Mouse (Mus musculus) CD4-positive, CD25-positive, alpha-beta regulatory T cell, adult 4 months (primary cell): ENCODE data around the gene Zfp784. TPM values are rescaled to one million over a fixed set of nuclear protein-coding genes. Genes with fewer than 3 reads are reported as not detected.
"Not testable (repeated sequence)": the region's sequence is repeated elsewhere in the genome, so short reads cannot be mapped to it uniquely, and the experiment has no call there.

Experiments
- ATAC-seq: one replicate; pipeline ENCODE4 v1.8.0; 2017
- polyA plus RNA-seq, 2 experiments: library from polyadenylated mRNA; unstranded; fragments of 100-300 nt; shearing (Covaris generic); gene quantifications; one replicate each; pipeline ENCODE4 v1.2.1; 2017

Zfp784 gene
- polyA plus RNA-seq, 2 experiments from 2014 or later, result 4.5 to 9.3 TPM

DNA sequence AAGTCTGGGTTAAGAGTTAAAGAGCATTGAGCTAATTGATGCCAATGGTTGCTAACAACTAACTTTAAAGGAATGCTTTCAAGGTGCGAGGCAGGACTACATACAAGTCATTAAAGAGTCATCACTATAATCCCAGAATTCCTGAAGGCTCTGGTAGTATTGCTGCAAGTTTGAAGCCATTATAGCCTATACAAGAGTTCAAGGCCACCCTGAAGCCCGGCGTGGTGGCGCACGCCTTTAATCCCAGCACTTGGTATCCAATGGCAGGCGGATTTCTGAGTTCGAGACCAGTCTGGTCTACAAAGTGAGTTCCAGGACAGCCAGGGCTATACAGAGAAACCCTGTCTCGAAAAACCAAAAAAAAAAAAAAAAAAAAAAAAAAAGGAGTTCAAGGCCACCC lies 18.7 kb downstream of the Zfp784 start:
- ATAC-seq, result not testable (repeated sequence)

DNA sequence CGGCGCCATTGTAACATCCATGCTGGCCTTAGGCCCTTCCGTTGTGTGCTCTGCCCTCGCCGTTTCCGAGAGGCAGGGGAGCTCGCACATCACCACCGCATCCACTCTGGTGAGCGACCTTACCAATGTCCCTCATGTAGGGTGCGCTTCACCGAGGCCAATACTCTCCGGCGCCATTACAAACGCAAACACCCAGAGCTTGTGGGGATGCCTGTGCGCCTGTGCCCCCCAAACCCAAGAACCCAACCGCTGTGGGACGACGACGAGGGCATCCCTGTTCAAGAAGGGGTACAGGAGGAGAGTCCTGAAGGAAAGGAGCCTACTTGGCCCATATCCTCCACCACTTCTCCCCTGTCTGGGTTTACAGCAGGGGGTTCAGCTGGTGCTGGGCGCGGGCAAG lies 20.3 kb downstream of the Zfp784 start:
- no peak for ATAC-seq

DNA sequence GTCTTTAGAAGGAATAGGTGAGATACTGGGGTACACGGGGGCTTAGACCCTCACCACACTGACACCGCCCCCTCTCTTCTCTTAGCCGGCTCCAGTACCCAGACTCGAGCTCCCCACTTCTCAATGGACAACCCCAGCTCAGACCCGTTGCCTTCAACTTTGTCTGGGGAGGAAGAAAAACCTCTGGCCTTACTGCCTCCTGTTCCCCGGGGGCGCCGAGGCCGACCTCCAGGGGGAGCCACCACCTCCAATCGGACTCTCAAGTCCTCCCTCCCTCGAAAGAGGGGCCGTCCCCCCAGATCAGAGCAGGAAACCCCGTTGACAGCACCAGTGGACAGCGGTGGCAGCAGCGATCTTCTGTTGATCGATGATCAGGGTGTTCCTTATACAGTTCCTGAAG lies 20.9 kb downstream of the Zfp784 start:
- no peak for ATAC-seq

DNA sequence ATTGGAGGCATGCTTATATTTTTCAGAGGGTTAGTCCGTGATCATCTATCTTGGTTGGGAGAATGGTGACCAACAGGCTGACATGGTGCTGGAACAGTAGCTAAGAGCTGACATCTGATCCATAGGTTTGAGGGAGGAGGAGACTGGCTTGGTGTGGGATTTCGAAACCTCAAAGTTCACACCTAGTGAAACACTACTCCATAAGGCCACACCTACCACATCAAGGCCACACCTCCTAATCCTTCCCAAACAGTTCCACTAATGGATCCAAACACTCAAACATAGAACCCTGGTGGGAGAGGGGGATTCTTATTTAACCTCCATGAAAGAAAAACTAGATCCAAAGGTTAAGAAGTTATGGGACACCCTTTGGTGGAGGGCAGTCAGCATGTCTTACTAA lies 21.3 kb downstream of the Zfp784 start:
- ATAC-seq, result no peak

DNA sequence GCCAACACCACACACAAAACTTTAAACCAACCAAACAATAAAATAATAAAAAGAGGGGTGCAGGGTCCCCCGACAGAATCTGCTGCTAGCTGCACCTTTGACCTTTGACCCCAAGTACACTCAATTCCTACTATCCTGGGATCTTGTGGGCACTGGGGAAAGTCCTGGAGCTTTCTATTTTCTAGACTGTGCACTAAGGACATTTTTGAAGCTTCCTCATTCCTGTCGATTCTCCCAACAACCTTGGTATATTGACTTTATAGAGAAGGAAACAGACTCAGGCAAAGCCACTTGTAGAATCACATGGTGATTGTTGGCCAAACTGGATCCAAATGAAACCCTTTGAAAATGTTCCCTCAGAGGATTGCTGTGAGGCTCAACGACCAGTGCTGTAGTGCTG lies 22.2 kb downstream of the Zfp784 start:
- no peak for ATAC-seq

DNA sequence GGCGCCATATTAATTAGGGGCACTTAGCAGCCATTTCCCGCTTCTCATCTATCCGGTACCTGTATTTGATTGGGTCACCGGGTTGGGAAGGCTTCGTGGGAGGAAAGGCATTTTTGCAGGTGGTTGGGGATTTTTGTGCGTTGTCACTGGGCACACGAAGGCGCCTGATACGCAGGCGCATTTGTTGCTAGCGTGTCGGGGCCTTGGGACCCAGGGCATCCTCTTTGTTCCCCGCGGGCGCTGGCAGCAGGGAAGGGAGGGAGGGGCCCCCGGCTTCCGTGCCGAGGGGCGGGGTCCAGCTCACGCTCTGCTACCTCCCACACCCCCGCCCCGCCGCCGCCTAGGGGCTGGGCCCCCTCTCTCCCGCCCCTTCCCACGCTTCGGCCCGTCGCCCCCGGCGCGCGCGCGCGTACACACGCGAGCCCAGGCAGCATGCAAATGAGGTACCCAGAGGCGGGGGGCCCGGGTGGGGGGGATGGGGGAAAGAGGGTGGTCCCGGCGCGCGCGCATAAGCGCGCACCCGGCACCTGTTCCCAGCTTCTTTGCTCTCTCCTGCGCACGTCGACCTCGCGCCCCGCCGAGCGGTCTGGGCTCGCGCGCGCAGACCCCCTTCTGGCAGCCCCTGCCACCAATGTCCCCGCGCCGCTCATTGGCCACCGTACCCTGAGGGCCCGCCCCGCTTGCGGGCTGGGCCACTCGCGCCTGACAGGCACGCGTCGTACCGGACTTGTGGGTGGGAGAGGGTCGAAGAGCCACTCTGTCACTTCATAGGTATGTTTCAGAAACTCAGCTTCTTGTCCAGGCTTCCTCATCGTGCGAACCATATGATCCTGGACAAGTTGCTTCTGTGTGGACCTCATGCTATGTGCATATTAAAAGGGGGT lies 22.9 kb downstream of the Zfp784 start, which contains the start of gene Gm44973:
TSS of gene Gm44973 (plus strand) at position 379 of the 884 bp plus-strand sequence.
- peak; percentile 77 for ATAC-seq

DNA sequence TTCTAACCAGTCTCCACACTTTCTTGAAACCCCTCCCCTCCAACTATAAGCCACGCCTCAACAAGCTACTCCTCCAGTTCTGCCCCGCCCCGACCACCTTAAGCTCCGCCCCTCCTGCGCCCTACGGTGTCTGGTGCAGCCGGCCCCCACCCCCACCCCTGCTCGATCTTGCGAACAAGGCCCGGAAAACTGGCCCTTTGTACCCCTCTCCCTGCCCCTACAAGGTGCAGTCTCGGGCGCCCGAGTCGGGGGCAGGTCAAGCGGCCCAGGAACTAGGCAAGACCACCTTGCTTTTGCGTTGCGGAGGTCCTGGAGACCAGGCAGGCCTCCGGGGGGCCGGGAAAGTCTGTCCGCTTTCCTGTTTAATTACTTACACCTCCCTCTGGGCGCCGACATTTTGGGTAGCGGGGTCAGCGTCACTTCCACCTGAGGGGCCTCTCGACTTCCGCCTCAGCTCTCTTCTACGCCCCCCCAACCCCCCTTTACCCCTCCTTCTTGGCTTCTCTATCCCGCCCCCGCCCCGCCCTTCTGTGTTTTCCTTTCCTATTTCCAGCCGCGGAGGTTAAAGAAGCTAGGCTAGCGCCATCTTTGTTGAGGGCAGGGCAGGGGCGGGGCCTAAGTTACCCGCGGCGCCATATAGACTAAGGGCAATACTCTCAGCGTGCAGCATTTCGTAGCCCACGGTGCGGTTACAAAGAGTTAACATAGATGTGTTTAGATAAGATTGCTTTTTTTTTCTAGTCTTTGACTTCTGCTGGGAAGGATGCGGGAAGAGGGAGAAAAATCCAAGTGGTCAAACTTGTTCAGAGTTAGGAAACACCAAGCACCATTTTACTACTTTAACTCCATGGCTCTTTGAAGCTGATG lies 23.8 kb downstream of the Zfp784 start, which contains the start of the genes Zfp524 and Fiz1:
TSS of gene Zfp524 (plus strand) at position 165 of the 867 bp plus-strand sequence.
TSS of gene Fiz1 (minus strand) at position 447 of the 867 bp plus-strand sequence.
- ATAC-seq, result peak; percentile 74

DNA sequence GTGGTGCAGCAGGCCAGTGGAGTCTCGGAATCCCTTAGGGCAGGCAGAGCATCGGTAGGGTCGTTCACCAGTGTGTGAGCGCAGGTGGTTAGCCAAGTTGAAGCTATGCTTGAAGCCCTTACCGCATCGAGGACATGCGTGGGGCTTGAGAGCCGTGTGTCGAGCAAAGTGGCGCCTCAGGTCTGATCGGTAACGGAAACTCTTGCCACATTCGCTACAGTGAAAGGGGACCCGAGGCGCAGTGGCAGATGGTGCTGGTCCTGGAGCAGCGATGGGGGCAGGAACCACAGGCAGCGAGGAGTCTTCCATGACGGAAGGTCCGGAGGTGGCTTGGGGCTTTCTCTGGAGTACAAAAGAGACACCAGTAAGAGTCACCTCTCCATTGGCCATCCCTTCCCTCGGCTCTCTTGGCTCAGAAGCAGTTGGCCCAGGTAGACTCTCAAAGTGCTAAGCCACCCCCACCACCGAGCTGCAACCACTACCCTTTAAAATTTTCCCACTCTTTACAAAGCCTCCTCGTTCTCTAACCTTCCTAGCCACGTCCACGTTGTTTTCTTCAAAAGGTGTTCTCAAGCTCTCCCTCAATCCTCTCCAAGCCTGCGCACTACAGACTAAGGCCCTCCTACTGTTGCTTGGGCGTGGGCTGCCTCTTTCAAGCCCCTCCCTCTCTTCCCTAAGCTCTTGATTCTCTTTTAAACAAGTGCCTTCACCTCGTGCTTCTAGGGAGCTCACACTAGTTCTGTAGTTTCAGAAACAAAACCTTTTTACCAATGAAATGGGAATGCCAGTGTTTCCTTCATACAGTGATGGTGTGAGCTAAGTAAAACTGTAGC lies 25.3 kb downstream of the Zfp784 start:
- no peak for ATAC-seq

DNA sequence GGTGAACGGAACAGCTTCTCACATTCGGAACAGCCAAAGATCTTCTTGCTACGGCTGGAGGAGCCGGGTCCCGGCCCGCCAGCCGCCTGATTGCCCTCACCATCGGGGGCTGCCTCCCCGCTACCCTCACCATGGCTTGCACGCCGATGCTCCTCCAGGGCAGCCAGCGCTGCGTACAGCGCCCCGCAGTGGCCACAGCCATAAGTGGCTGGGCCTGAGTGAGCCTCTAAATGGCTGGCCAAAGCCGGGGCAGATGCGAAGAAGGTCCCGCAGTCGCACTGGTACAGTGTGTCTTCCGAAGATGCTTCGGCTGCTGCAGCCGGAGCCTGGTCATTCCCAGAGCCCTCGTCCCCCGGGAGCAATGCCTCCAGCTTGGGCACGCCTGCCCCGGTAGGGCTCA lies 30.0 kb downstream of the Zfp784 start:
- no peak for ATAC-seq

DNA sequence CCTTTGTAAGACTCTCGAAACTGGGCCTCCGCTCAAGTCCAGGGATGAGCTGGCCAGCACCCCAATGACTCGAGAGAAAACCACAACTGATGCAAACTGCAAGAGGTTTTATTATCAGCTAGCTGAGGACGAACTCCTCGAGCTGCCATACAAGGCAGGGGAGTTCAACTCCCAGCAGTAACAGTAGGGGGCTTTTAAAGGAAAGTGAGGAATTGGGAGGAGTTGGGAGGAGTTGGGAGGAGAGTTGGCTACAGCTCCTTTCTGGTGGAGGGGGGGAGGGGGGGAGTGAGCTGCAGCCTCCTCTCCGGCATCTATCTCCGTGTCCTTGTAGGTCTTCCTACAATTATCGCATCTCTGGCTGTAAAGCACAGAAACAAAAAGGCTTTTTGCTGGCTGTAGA lies 35.4 kb downstream of the Zfp784 start:
- ATAC-seq, result not testable (repeated sequence)

DNA sequence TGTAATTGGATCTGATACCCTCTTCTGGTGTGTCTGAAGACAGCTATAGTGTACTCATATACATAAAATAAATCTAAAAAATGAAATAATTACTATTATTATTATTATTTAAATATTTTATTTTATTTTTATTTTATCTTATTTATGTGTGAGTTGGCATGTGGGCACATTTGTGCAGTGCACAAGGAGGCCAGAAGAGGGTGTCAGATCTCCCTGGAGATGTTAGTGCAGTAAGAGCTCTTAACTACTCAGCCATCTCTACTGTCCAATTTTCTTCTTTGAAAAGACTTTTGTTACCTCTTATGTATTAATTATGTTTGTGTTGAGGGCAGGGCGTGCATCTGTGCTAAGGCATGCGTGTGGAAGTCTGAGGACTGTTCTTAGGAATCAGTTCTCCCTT lies 38.4 kb downstream of the Zfp784 start:
- peak; percentile 52 for ATAC-seq

DNA sequence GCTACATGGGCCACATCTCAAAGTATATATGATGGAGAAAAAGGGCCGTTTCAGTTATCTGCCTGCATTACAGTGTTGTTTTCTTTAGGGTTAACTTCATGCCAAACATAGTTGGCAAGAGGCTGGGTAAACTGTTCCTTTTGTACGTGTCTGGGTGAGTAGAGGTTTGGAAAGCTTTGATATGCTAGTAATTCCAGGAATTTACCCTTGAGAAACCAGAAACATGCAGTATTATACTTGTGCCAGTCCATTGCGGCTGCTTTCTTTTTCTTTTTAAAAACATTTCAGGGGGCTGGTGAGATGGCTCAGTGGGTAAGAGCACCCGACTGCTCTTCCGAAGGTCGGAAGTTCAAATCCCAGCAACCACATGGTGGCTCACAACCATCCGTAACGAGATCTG lies 41.3 kb downstream of the Zfp784 start:
- ATAC-seq, result no peak

DNA sequence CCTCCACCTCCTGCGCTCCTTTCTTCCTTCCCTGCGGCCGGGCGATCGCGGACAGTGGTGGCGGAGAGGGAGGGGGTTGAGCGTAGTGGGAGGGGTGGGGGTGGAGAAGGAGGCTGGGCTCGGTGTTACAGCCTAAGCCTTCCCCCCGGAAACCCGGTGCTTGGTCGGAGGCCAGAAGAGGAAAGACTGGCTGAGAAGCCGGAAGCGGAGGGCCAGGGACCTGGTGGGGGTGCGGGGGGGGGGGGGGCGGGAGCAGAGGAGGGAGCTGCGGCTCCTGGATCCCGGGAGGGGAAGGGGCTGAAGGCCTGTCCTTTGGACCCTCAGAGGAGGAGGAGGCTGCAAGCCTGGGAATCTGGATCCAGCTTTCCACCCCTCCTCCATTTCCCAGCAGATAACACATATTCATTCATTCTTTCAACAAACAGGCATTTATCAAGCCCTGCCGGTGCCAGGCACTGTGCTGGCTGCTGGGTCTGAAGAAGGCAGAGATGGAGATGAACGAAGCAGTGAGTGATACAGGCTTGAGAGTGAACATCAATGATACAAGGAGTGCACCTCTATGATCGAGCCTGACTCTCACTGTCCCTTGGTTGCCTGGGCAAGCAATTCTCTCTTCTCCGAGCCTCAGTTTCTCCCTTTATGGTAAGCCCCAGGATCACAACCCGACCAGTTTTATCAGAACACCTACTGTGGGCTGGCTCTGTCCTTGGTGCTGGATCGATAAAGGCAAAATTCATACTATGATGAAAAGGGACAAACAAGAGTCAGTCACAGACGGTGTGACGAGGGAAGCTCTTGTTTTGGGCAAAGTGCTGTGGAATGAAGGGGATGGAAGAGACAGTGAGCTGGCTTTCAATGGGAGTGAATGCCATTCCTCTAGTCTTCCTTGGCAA lies 42.0 kb downstream of the Zfp784 start, which contains the start of gene Zfp579:
TSS of gene Zfp579 (minus strand) at position 156 of the 893 bp plus-strand sequence.
- ATAC-seq, result peak; percentile 80

DNA sequence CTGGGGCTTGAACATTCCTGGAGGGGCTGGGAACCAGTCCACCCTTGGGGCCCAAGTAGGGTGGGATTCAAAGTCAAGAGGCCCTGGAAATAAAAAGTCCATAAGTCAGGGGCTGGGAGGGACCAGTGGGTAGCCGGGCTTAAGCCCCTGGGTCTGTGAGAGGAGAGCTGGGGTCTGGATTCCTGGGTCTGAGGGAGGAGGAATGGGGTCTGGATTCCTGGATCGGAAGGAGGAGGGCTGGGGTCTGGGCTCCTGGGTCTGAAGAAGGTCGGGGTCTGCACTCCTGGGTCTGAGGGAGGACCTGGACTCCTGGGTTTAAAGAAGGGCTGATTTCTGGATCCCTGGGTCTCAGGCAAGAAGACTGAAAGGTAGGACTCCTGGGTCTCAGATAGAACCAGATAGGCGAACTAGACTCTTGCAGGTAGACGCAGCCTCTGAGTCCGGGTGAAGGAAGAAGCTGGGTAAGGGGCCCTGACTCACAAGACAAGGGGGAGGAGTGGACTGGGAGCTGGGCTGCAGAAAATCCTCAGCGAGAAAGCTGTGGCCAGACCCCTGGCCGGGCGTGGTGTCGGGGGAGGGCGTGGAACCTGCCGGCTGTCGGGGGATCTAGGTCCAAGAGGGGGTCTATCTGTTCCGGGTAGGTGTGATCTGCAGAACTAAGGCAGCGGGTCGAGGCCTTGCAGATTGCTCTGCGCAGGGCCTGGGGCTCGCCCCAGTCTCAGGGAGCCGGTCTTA lies 42.8 kb downstream of the Zfp784 start:
- ATAC-seq, result peak; percentile 8

DNA sequence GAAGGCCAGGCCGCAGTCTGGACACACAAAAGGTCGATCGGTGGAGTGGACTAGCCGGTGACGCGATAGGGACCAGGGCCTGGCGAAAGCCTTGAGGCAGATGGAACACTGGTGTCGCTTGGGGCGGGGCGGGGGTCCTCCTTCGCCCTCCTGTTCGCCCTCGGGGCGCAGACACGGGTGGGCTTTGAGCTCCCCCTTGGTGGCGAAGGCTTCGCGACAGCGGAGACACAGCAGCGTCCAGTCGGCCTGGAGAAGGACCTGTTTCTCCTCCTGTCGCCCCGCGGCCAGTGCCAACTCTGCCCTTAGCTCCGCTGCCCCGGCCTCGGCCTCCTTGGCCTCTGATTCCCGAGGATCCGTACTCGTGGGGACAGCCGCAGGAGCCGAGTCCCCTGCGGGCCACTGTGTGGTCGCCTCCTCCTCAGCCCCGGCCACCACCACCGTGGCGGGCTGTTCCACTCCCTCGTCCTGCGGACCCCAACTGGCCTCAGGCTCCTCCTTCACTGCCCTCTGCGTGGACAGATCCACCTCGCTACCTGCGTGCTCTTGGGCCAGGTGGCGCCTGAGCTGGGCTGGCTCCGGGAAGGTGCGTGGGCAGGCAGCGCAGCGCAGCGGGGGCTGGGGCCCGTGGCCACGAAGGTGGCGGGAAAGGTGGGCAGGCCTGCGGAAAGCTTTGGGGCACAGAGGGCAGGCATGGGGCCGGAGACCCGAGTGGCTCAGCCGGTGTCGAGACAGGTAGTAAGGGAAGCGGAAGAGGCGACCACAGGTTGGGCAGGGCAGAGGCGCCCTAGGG lies 44.1 kb downstream of the Zfp784 start:
- ATAC-seq, result no peak

DNA sequence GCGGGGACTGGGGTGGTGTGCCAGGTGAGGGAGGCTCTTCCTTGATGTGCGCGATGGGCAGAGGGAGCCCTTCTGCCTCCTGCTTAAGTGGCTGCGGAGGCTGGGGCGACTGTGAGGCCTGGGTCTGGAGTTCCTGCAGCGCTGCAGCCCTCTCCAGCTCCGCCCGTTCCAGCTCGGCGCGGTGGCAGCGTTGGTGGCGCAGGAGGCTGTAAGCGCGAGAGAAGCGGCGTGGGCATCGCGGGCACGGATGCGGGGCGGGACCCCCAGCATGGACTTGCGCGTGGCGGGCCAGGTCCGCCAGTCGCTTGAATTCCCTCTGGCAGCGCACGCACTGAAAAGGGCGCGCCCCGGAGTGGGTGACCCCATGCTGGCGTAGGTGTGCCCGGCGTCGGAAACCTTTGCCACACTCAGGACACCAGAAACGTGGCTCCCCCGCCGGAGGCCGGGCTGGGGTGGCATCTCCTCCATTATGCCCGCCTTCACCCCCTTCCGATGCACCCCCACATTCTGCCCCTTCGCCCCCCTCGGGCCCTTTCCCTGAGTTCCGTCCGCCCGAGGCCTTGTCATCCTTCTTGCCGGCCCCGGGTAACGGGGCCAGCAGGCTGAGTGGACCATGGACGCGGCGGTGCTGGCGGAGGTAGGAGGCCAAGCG lies 44.8 kb downstream of the Zfp784 start:
- ATAC-seq, result no peak

DNA sequence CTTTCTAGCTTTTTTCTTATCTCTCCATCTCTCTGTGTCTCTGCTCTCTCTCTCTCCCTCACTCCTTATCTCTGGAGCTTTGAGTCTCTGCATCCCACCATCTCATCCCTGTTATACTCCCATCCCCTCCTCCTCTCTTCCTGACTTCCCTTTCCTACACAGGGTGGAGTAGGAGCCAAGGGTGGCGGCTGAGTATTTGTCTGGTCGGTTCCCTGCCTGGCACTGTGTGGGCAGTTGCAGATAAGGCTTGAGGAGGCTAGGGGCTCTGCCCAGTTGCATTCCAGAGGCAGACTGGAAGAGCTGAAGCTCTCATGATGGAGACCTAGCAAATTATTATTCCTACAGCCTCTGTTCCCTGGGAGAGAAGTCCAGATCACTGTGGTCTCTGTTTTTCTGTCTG lies 50.0 kb downstream of the Zfp784 start:
- ATAC-seq, result no peak
